Mouse (Mus musculus): ENCODE results near the gene St3gal5.

GRCm38 (mm10) chr6:72087402-72087801, 10.0 kb upstream of the St3gal5 start:
- TF ChIP-seq GATA1 (IDR thresholded peaks at IDR 0.05; ENCODE audit: borderline replicate concordance, low read length) (no peak), FLI1 (IDR thresholded peaks at IDR 0.05; ENCODE audit: low read length) (no peak)

All from megakaryocyte, embryonic 14.5 days (primary cell).